Mouse (Mus musculus): ENCODE data around the gene Ddx10. TPM values are rescaled to one million over a fixed set of nuclear protein-coding genes. Genes with fewer than 3 reads are reported as not detected.

Gene Ddx10
- 27.1 and 29.2 TPM in 2 replicates for polyA plus RNA-seq (2014; fragmentation: Nextera tagmentation; extraction: Ambion mirVana)

- peaks cover 7% of the 10 kb centered on the region; the same call in 1 of the 2 replicates for H3K4me1 ChIP-seq (ENCODE audit: control insufficient read depth, insufficient read depth, low read length)
- under 1% methylated on average over 35 of the region's 35 CpGs for WGBS
- no peaks in the 10 kb centered on the region for H3K27me3 ChIP-seq (ENCODE audit: control insufficient read depth, insufficient read depth, low read length)
- H3K4me3 ChIP-seq (ENCODE audit: low read depth, low read length), result peak within 1 kb of the TSS; percentile 94
- peak within 1 kb of the TSS; percentile 71 for H3K9ac ChIP-seq (replicated peaks; ENCODE audit: low read depth, low read length)
- H3K27ac ChIP-seq (ENCODE audit: low read length), result no peak within 1 kb of the TSS; the same call in 1 of the 2 replicates
- peak within 1 kb of the TSS; percentile 95 for H3K4me2 ChIP-seq (replicated peaks; ENCODE audit: low read depth, low read length)
- ATAC-seq (ENCODE audit: insufficient number of reproducible peaks, insufficient read depth, low FRiP score, low read depth), result peak; percentile 99
- H3K9me3 ChIP-seq (ENCODE audit: control insufficient read depth, low read depth, low read length), result no peaks in the 10 kb centered on the region
- no peaks in the 10 kb centered on the region for H3K36me3 ChIP-seq (ENCODE audit: control insufficient read depth, insufficient read depth, low read length)
Observed at GRCm38 (mm10) chr9:53247953-53248397, at the start of gene Ddx10. Ddx10 (minus strand) TSS chr9:53248053.

GRCm38 (mm10) chr9:53292833-53293232, 45.0 kb upstream of the Ddx10 start:
- Histone ChIP-seq H3K9ac (replicated peaks; ENCODE audit: low read depth, low read length) (no peak overlapping the region), H3K36me3 (ENCODE audit: control insufficient read depth, insufficient read depth, low read length) (no peaks in the 10 kb centered on the region), H3K4me2 (replicated peaks; ENCODE audit: low read depth, low read length) (no peak overlapping the region), H3K9me3 (ENCODE audit: control insufficient read depth, low read depth, low read length) (no peaks in the 10 kb centered on the region), H3K27ac (ENCODE audit: low read length) (no peak overlapping the region), H3K27me3 (ENCODE audit: control insufficient read depth, insufficient read depth, low read length) (no peaks in the 10 kb centered on the region), H3K4me3 (ENCODE audit: low read depth, low read length) (no peak overlapping the region), H3K4me1 (ENCODE audit: control insufficient read depth, insufficient read depth, low read length) (no peaks in the 10 kb centered on the region)
- ATAC-seq (ENCODE audit: insufficient number of reproducible peaks, insufficient read depth, low FRiP score, low read depth), result no peak

- H3K36me3 ChIP-seq (ENCODE audit: control insufficient read depth, insufficient read depth, low read length), result no peaks in the 10 kb centered on the region
- H3K4me3 ChIP-seq (ENCODE audit: low read depth, low read length), result no peak overlapping the region
- 77% methylated on average over 3 of the region's 3 CpGs for WGBS
- no peak overlapping the region for H3K9ac ChIP-seq (replicated peaks; ENCODE audit: low read depth, low read length)
- ATAC-seq (ENCODE audit: insufficient number of reproducible peaks, insufficient read depth, low FRiP score, low read depth), result no peak
- no peaks in the 10 kb centered on the region for H3K9me3 ChIP-seq (ENCODE audit: control insufficient read depth, low read depth, low read length)
- H3K4me1 ChIP-seq (ENCODE audit: control insufficient read depth, insufficient read depth, low read length), result no peaks in the 10 kb centered on the region
- H3K4me2 ChIP-seq (replicated peaks; ENCODE audit: low read depth, low read length), result no peak overlapping the region
- H3K27me3 ChIP-seq (ENCODE audit: control insufficient read depth, insufficient read depth, low read length), result no peaks in the 10 kb centered on the region
- H3K27ac ChIP-seq (ENCODE audit: low read length), result no peak overlapping the region
Observed at GRCm38 (mm10) chr9:53290006-53290405, 42.2 kb upstream of the Ddx10 start.

GRCm38 (mm10) chr9:53286793-53287192, 38.9 kb upstream of the Ddx10 start:
- H3K27me3 ChIP-seq (ENCODE audit: control insufficient read depth, insufficient read depth, low read length), result no peaks in the 10 kb centered on the region
- H3K36me3 ChIP-seq (ENCODE audit: control insufficient read depth, insufficient read depth, low read length), result no peaks in the 10 kb centered on the region
- WGBS, result 87% methylated on average over 6 of the region's 6 CpGs
- H3K4me1 ChIP-seq (ENCODE audit: control insufficient read depth, insufficient read depth, low read length), result no peaks in the 10 kb centered on the region
- H3K4me2 ChIP-seq (replicated peaks; ENCODE audit: low read depth, low read length), result no peak overlapping the region
- H3K9me3 ChIP-seq (ENCODE audit: control insufficient read depth, low read depth, low read length), result no peaks in the 10 kb centered on the region
- ATAC-seq (ENCODE audit: insufficient number of reproducible peaks, insufficient read depth, low FRiP score, low read depth), result no peak
- H3K4me3 ChIP-seq (ENCODE audit: low read depth, low read length), result no peak overlapping the region
- H3K27ac ChIP-seq (ENCODE audit: low read length), result no peak overlapping the region
- no peak overlapping the region for H3K9ac ChIP-seq (replicated peaks; ENCODE audit: low read depth, low read length)

- 91% methylated on average over 2 of the region's 2 CpGs for WGBS
- no peak overlapping the region for H3K27ac ChIP-seq (ENCODE audit: low read length)
- H3K4me1 ChIP-seq (ENCODE audit: control insufficient read depth, insufficient read depth, low read length), result no peaks in the 10 kb centered on the region
- no peaks in the 10 kb centered on the region for H3K9me3 ChIP-seq (ENCODE audit: control insufficient read depth, low read depth, low read length)
- no peak overlapping the region for H3K4me3 ChIP-seq (ENCODE audit: low read depth, low read length)
- no peaks in the 10 kb centered on the region for H3K27me3 ChIP-seq (ENCODE audit: control insufficient read depth, insufficient read depth, low read length)
- no peaks in the 10 kb centered on the region for H3K36me3 ChIP-seq (ENCODE audit: control insufficient read depth, insufficient read depth, low read length)
- H3K4me2 ChIP-seq (replicated peaks; ENCODE audit: low read depth, low read length), result no peak overlapping the region
- no peak for ATAC-seq (ENCODE audit: insufficient number of reproducible peaks, insufficient read depth, low FRiP score, low read depth)
- no peak overlapping the region for H3K9ac ChIP-seq (replicated peaks; ENCODE audit: low read depth, low read length)
Observed at GRCm38 (mm10) chr9:53278997-53279396, 31.1 kb upstream of the Ddx10 start.

GRCm38 (mm10) chr9:53276381-53276780, 28.5 kb upstream of the Ddx10 start:
- Histone ChIP-seq H3K9ac (replicated peaks; ENCODE audit: low read depth, low read length) (no peak overlapping the region), H3K9me3 (ENCODE audit: control insufficient read depth, low read depth, low read length) (no peaks in the 10 kb centered on the region), H3K36me3 (ENCODE audit: control insufficient read depth, insufficient read depth, low read length) (no peaks in the 10 kb centered on the region), H3K4me2 (replicated peaks; ENCODE audit: low read depth, low read length) (no peak overlapping the region), H3K4me3 (ENCODE audit: low read depth, low read length) (no peak overlapping the region), H3K27ac (ENCODE audit: low read length) (no peak overlapping the region), H3K27me3 (ENCODE audit: control insufficient read depth, insufficient read depth, low read length) (no peaks in the 10 kb centered on the region), H3K4me1 (ENCODE audit: control insufficient read depth, insufficient read depth, low read length) (0 out of 2 replicates have a peak, but pooled peaks cover 2% of the 10 kb centered on the region)
- WGBS, result 89% methylated on average over 1 of the region's 1 CpGs
- no peak for ATAC-seq (ENCODE audit: insufficient number of reproducible peaks, insufficient read depth, low FRiP score, low read depth)

GRCm38 (mm10) chr9:53272714-53273113, 24.9 kb upstream of the Ddx10 start:
- no peak for ATAC-seq (ENCODE audit: insufficient number of reproducible peaks, insufficient read depth, low FRiP score, low read depth)
- 73% methylated on average over 4 of the region's 4 CpGs for WGBS

GRCm38 (mm10) chr9:53272207-53272606, 24.4 kb upstream of the Ddx10 start:
- H3K4me3 ChIP-seq (ENCODE audit: low read depth, low read length), result no peak overlapping the region
- no peaks in the 10 kb centered on the region for H3K9me3 ChIP-seq (ENCODE audit: control insufficient read depth, low read depth, low read length)
- no peaks in the 10 kb centered on the region for H3K36me3 ChIP-seq (ENCODE audit: control insufficient read depth, insufficient read depth, low read length)
- 0 out of 2 replicates have a peak, but pooled peaks cover 2% of the 10 kb centered on the region for H3K4me1 ChIP-seq (ENCODE audit: control insufficient read depth, insufficient read depth, low read length)
- no peak overlapping the region for H3K4me2 ChIP-seq (replicated peaks; ENCODE audit: low read depth, low read length)
- H3K9ac ChIP-seq (replicated peaks; ENCODE audit: low read depth, low read length), result no peak overlapping the region
- ATAC-seq (ENCODE audit: insufficient number of reproducible peaks, insufficient read depth, low FRiP score, low read depth), result no peak
- WGBS, result 51% methylated on average over 5 of the region's 5 CpGs
- H3K27ac ChIP-seq (ENCODE audit: low read length), result peak overlapping the region; percentile 3; the same call in 1 of the 2 replicates
- H3K27me3 ChIP-seq (ENCODE audit: control insufficient read depth, insufficient read depth, low read length), result no peaks in the 10 kb centered on the region

More at GRCm38 (mm10) chr9:53272714-53273113, 24.9 kb upstream of the Ddx10 start:
- H3K9me3 ChIP-seq (ENCODE audit: control insufficient read depth, low read depth, low read length), result no peaks in the 10 kb centered on the region
- no peaks in the 10 kb centered on the region for H3K36me3 ChIP-seq (ENCODE audit: control insufficient read depth, insufficient read depth, low read length)
- no peaks in the 10 kb centered on the region for H3K27me3 ChIP-seq (ENCODE audit: control insufficient read depth, insufficient read depth, low read length)
- no peak overlapping the region for H3K4me3 ChIP-seq (ENCODE audit: low read depth, low read length)
- no peak overlapping the region for H3K27ac ChIP-seq (ENCODE audit: low read length)
- no peak overlapping the region for H3K9ac ChIP-seq (replicated peaks; ENCODE audit: low read depth, low read length)
- H3K4me1 ChIP-seq (ENCODE audit: control insufficient read depth, insufficient read depth, low read length), result 0 out of 2 replicates have a peak, but pooled peaks cover 2% of the 10 kb centered on the region
- no peak overlapping the region for H3K4me2 ChIP-seq (replicated peaks; ENCODE audit: low read depth, low read length)
